Mouse (Mus musculus) common myeloid progenitor, adult 5-6 weeks (primary cell): ENCODE results near the gene Gpr85. TPM values are rescaled to one million over a fixed set of nuclear protein-coding genes. Genes with fewer than 3 reads are reported as not detected.

Experiments
- ATAC-seq: replicated peaks from 2 replicates; pipeline ENCODE4 v1.8.0; 2016; ENCODE audit warnings: low read depth, mild to moderate bottlenecking, moderate TSS enrichment, inconsistent platforms; ENCODE audit not compliant: poor library complexity, severe bottlenecking
- total RNA-seq: library from RNA; stranded (forward); fragments of 200-1000, 187-1606 nt; gene quantifications from 2 replicates; pipeline ENCODE4 v1.2.3, GENCODE M21; 2017

The Gpr85 gene
- total RNA-seq, 1 experiment from 2014 or later, result 0.05 TPM

DNA sequence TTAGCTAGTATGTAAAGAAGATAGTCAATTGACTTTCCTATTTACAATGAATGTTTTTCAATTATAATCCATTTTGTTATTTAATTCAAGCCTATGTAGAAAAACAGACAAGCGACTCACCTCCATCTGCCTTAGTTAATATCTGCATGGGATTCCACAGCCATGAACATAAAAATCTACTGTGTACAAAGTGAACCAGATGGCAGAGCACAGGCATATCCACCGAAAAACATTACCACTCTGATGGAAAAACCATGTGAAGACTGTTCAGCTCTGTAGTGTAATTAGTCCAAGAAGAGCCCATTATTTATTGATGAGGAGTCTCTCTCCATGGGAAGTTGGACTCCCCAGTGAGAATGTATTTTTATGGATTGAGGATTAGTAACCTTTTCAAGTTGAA is 7.0 kb downstream of the Gpr85 start:
- ATAC-seq, result no peak

DNA sequence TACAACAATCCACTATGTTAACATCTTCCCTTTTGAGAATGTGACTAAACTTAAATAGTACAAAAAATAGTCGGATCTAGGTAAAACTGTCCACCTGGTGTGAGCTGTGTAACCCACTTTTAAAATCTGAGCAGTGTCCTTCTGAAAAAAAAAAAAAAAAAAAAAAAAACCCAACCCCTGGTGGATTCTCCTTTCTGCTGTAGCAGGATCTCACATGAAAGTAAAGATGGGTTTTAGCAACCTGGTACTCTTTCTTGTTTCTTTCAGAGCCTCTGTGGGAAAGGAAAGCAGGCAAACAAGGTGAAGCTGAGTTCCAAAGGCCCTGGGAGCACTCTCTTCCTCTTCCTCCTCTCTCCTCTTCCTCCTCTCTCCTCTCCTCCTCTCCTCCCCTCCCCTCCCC is 10.9 kb downstream of the Gpr85 start:
- ATAC-seq, result no peak

DNA sequence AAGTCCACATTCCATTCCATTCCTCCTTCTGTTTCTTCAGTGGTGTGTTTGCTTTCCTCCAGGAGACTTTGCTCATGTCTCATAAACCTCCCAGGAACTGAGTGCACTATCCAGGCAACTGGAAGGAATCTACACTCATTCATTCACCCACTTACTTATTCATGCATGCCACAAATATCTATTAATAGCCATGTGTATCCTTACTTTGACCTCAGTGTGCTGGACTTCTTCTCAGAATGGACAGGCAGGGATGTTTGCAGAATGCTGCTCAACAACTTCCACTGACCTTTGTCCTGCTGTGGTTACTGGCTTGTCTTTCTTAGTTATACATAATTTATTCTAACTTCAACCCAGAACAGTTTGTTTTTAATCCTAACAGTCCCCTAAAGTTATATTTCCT is 23.1 kb downstream of the Gpr85 start:
- ATAC-seq, result no peak

DNA sequence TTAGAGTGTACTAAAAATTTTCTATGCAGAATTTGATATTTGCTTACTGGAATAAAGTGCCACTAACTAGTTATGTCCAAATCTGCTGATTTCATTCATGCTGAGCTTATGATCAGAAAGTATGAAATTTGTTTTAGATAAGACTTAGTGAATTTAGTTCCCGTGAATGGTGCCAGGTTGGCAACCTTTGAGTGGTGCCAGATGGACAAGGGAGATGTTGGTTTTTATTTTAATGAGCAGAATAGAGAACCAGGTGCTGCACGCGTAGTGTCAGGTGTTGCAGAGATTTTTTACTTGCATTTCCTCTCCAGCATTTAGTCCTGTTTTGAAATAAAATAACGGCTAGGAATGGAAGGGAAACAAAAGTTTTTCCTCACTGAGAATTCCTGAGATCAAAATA is 27.6 kb downstream of the Gpr85 start:
- no peak for ATAC-seq

DNA sequence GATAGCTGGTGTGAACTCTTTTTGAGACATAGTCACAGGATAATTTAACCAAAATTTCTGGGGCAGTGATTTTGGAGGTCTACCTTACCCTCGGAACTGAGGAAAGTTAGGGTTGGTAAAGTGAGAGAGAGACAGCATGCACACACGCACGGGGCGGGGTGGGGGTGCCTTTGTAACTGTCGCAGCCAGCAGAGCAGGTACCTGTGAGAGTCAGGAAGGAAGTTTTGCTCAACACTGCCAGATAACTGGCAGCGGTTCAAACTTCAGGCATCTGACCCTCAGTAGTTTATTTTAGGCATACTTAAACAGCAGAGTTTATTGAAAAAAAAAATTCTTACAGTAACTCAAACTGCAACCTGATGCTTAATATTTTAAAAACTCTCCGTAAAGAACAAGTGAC is 39.7 kb downstream of the Gpr85 start:
- ATAC-seq, result peak; percentile 68

DNA sequence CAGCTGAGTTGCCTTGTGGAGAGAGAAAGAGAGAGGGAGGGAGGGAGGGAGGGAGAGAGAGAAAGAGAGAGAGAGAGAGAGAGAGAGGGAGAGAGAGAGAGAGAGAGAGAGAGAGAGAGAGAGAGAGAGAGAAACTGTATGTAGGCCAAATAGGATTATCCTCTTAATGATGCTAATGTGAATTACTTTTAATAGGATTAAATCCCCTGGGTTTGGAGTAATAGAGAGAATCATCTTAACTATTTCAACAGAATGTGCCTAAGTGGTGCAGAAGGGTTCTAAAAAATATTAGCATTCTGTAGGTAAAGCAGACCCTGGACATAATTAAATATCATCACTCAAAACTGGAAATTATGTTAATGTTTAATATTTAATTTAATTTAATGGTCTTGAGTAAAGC is 42.4 kb downstream of the Gpr85 start:
- ATAC-seq, result no peak

Other genes starting within 250 kb of the Gpr85 start
- 30.9 and 33.0 TPM in 2 replicates for gene Tmem168, start 231.8 kb downstream of the Gpr85 start, total RNA-seq
- gene Bmt2, start 162.0 kb downstream of the Gpr85 start, total RNA-seq, result 7.3 and 10.6 TPM in 2 replicates
- gene 2610001J05Rik, start 31.6 kb upstream of the Gpr85 start, total RNA-seq, result 64.0 and 67.7 TPM in 2 replicates